Mouse (Mus musculus) layer of hippocampus, postnatal 10 days (tissue): ENCODE data around the gene Shtn1. TPM values are rescaled to one million over a fixed set of nuclear protein-coding genes. Genes with fewer than 3 reads are reported as not detected.

ENCODE experiments used
- DNase-seq, 2 experiments: peaks; one replicate each; pipeline ENCODE4 v3.0.0; 2021; ENCODE audit warnings: low spot score in 2 of 2
- total RNA-seq, 2 experiments: library from RNA; stranded (reverse); gene quantifications; 2 replicates each; pipeline ENCODE4 v1.2.3; 2021

Gene Shtn1
- total RNA-seq, 2 experiments from 2014 or later: 79.0 to 91.8 TPM

- DNase-seq: no peak
Measured at GRCm38 (mm10) chr19:59052783-59053490, 23.0 kb downstream of the Shtn1 start.

DNA sequence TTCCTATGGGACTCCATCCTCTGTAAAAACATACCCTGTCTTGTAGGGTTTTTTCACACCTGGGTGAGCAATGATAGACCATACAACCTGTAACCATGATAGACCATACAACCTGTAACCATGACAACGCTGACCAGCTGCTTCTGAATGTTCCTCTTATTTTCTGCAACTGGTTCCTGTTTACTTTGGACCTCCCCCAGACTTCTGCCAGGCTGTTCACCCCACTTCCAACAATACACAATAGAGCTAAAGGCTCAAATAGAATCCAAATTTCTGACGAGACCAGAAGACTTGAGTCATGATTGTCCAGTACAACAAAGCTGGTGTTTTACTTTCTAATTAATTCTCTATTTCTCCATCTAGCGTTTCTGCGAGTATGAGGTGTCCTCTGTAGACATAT is 23.8 kb downstream of the Shtn1 start:
- no peak for DNase-seq

GRCm38 (mm10) chr19:59051622-59052021 is 24.3 kb downstream of the Shtn1 start:
- DNase-seq: no peak

DNA sequence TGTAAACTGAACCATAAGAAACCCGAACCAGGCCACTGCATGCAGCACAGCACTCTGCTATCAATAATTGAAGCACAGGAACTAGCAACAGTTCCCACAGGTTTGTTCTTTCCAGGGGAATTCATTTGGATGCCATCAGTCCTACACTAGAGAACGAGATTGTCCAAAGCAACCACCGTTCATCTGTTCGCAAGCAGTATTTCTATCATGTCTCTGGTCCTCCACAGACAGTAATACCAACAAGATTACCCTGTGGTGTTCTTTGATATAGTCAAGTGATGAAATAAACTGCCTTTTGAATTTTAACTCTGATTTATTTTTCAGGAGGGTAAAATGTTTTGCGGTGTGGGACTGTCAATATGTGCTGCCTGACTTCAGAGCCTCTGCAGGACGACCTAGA is 27.0 kb downstream of the Shtn1 start:
- DNase-seq: no peak

GRCm38 (mm10) chr19:59047511-59047910 is 28.4 kb downstream of the Shtn1 start:
- DNase-seq: no peak

DNA sequence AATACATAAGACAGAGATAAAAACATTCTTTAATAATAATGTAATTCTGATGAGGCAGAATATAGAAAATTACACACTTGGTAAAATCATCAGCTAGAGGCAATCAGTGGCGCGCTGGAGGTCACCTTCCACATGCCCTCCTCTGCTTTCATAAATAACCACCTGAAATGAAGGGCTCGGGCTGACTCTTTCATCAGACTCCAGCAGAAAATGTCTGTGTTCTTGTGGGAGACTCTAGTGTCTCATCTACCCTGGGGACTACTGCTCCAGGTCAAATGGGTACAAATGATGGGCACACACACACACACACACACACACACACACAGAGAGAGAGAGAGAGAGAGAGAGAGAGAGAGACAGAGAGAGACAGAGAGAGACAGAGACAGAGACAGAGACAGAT is 34.8 kb downstream of the Shtn1 start:
- DNase-seq: no peak

- DNase-seq: no peak
Measured at GRCm38 (mm10) chr19:59038793-59039192, 37.1 kb downstream of the Shtn1 start.

DNA sequence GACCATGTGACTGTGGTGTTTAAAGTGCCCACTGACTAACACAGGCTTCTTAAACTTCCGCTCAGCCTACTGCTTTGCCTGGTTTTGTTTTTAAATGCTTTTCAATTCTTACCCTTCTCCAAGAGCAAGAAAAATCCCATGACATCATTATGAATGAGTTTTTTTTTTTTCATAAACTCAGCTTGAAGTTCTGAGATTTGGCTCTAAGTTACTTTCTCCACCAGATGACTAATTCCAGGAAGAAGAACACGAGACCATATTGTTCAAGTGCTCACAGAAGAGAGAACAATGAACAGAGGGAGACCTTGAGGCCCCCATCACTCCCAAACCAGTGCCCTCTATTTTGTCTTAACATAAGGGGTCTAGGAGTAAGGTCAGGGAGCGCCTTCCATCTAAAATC is 39.1 kb downstream of the Shtn1 start:
- no peak for DNase-seq

DNA sequence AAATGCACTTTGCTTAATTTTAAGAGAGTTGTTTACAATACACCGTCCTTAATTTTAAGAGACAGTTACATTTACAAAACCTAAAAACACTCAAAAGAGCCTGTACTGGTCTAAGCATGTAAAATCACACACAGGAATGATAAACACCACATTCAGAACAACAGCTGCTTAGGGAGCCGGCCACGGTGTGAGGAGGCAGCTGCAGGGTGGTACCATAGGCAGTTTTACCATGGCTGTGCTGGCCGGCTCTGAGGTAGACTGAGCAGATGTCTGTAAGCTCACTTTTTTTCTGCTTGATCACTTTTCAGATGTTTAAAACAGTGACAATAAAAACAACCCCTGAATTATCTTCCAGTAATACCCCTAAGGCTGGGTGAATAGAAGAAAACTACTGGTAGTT is 42.7 kb downstream of the Shtn1 start:
- no peak for DNase-seq

- DNase-seq: no peak
Measured at GRCm38 (mm10) chr19:59030221-59030620, 45.7 kb downstream of the Shtn1 start.

DNA sequence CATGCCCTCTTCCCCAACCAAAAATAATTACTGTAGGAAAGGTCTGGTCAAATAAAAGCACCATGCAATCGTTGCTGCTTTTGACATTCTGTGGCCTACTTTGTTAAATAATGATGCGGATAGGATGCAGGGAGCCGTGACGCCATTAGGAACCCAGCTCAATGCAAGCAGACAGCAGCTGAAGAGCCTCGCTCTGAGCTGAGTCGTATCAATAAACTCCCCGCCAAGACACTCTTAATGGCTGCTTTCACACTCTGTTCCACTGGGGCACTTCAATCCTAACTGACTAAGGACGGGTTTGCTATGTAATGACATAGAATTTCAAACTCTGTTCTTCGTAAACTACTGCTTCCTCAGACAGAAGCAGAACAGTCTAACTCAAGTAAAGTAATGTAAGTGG is 46.9 kb downstream of the Shtn1 start:
- DNase-seq: no peak

- DNase-seq: no peak
Measured at GRCm38 (mm10) chr19:59028130-59028529, 47.8 kb downstream of the Shtn1 start.

DNA sequence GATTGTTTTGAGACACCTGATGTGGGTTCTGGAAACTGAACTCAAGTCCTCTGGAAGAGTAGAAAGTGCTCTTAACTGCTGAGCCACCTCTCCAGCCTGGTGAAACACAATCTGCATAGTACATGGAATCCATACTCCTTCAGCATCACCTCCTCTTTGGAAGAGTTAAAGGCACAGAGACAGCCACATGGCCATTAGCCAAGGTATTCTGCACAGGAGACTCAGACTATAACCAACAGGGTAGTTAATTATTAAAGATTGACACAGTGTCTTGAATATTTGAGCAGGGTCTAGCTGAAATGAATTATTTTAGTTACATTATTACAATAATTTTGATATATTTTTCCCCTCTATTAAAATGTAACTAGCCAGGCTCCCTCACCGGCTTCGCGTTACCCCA is 52.0 kb downstream of the Shtn1 start:
- no peak for DNase-seq

GRCm38 (mm10) chr19:59021644-59022043 is 54.3 kb downstream of the Shtn1 start:
- no peak for DNase-seq

DNA sequence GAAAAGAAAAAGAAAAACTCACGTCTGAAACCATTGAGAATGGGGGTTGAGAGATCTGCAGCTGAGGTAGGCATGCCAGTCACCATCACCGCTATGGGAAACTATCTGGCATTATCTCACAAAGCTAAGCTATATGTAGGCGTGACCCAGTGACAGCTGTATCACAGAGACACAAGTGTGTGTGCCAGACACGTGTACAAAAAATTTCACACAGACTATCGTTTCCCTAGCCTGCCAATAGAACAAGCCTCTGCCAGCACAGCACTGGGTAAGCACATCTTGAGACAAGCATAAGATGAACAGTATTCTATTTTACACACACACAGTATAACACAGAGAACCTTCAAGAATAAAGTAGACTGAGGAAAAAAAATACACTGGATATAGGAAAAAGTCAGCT is 65.1 kb downstream of the Shtn1 start:
- DNase-seq: no peak

GRCm38 (mm10) chr19:59006577-59007340 is 69.1 kb downstream of the Shtn1 start:
- no peak for DNase-seq

DNA sequence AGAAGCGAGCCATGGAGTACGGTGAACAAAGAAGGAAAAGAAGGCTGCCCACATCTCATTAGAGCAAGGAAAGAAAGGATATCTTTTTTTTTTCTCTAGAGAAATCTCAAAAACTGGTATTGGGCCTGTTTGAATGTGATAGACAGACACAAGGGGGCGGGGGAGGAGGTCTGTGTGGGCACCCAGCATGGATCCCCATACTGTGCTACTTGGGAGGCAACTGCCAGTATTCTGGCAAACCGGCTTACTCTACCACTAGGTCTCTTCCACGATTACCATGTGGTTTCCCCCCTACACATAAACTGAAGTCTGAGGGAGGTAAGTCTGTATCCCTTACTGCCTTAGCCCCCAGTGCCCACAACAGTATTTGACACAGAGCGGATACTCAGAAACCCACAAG is 73.1 kb downstream of the Shtn1 start:
- no peak for DNase-seq

DNA sequence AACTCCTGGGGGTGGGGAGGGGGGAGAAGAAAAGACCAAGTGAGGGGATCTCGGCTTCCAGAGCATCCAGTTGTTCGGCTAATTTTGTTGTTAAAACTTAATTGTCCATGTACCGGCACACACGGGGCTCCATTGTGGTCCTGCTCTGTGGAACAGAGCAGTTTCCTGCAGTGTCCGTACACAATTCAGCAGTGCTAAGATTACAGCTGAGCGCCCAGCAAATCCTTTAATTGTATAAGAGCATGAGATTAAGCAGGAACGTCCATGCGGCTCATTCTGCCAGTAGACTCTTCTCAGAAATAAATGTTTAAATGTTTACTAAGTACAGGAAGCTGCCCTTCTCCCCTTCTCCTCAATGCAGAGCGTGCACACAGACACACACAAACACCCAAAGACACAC is 94.3 kb downstream of the Shtn1 start:
- DNase-seq: no peak

- DNase-seq: no peak
Measured at GRCm38 (mm10) chr19:58980056-58980440, 95.9 kb downstream of the Shtn1 start.

DNA sequence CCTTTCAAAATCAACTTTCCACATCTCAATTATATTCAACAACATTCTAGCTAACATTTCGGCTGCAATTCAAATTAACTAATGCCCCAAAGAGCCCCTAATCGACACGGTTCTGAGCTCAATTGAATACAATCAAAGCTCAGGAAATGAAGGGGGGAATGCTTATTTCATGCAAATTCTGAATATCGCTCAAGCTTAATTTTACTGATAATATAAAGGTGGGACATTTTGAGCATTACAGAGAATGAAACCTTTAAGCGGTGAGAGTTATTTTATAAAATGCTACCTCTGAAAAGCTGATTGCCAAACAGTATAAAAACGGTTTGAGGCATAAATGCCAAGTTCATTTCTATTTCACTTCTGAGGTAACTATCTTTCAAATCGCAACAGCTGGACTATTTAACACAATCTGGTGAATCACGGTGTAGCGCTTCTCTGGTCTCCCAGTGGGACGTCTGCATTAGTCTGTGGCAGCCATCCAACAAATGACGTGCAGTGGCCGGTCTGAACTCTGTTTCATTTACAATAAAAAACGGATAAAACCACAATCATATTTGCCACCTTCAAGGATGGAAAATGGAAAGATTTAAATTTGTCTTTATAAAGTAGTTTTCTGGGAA is 96.4 kb downstream of the Shtn1 start:
- DNase-seq: no peak

DNA sequence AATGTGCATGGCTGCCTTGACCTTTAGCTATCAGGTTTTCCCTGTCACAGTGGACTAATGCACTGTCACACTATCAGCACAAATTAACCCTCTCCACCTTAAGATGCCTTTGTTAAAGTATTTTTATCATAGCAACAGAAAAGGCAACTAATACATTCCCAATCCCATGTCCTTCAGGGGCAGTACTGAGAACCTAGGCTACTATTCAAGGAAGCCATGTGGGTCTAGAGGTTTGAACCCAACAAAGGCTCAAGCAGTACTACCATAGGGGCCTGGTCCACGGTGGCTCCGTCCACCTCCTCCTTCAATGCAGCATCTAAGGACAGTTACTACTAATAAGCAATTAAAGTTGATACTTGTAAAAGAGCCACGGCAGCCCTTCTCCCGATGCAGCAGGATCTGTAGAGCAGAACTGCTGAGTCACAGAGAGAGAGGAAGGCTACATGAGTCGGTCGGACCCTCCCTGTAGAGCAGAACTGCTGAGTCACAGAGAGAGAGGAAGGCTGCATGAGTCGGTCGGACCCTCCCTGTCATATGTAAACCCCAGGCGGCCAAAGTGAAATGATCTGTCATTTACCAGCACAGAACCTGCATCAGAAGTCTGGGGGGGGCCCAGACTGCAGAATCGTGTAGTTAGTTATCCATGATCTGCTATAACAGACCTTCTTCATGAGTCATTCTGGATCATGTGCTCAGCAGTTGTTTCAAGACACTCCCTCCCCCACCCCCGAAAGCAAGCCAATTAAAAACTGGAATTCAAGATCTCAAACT is 97.3 kb downstream of the Shtn1 start:
- peak in 1 of 2 experiments; percentile 41 for DNase-seq
